Mouse (Mus musculus) neural tube, embryonic 11.5 days (tissue): ENCODE results near the gene Ifnar2. TPM values are rescaled to one million over a fixed set of nuclear protein-coding genes. Genes with fewer than 3 reads are reported as not detected.

Source experiments
- ATAC-seq: fragments of 200-750 bp; cut with Nextera tagmentation; 2 replicates; pipeline ENCODE4 v1.8.0; 2017; ENCODE audit warnings: moderate number of reproducible peaks, mild to moderate bottlenecking, moderate TSS enrichment, moderate library complexity; ENCODE audit not compliant: insufficient read depth, low FRiP score, low TSS enrichment
- DNase-seq: peaks from one replicate; pipeline ENCODE4 v3.0.0-alpha.2; 2015; ENCODE audit warnings: low spot score
- H3K27ac ChIP-seq: fragments of 300-500 bp; sonication (generic); 2 replicates; pipeline ENCODE4 v1.5.1; 2014; ENCODE audit warnings: low read depth, mild to moderate bottlenecking, low read length
- H3K27me3 ChIP-seq: fragments of 300-500 bp; sonication (generic); 2 replicates; pipeline ENCODE4 v1.6.1; 2014; ENCODE audit warnings: mild to moderate bottlenecking, low read length, mixed read lengths; ENCODE audit not compliant: control insufficient read depth, insufficient read depth
- H3K36me3 ChIP-seq: fragments of 300-500 bp; sonication (generic); 2 replicates; pipeline ENCODE4 v1.6.1; 2014; ENCODE audit warnings: mild to moderate bottlenecking, low read length, moderate library complexity, mixed read lengths; ENCODE audit not compliant: control insufficient read depth, insufficient read depth
- H3K4me1 ChIP-seq: fragments of 300-500 bp; sonication (generic); 2 replicates; pipeline ENCODE4 v1.6.1; 2014; ENCODE audit warnings: low read length, mixed read lengths; ENCODE audit not compliant: control insufficient read depth, insufficient read depth
- H3K4me2 ChIP-seq: fragments of 300-500 bp; sonication (generic); 2 replicates; pipeline ENCODE4 v1.6.1; 2014; ENCODE audit warnings: low read depth, mild to moderate bottlenecking, moderate library complexity
- H3K4me3 ChIP-seq: fragments of 300-500 bp; sonication (generic); 2 replicates; pipeline ENCODE4 v1.5.1; 2014; ENCODE audit warnings: low read depth, low read length
- H3K9ac ChIP-seq: fragments of 300-500 bp; sonication (generic); 2 replicates; pipeline ENCODE4 v1.6.1; 2014; ENCODE audit warnings: mild to moderate bottlenecking, low read length
- H3K9me3 ChIP-seq: fragments of 300-500 bp; sonication (generic); 2 replicates; pipeline ENCODE4 v1.6.1; 2016; ENCODE audit warnings: low read length; ENCODE audit not compliant: control insufficient read depth
- WGBS: fragments of 180-500 bp; shearing (Covaris S2); extraction: QIAGEN DNeasy Blood & Tissue Kit; methylation state at CpG from one replicate; pipeline ENCODE4 v1.1.7; 2014; 5-methylcytosine and 5-hydroxymethylcytosine counted together
- polyA plus RNA-seq: library from polyadenylated mRNA; unstranded; fragments of >200 nt; fragmentation: Nextera tagmentation; extraction: Ambion mirVana; gene quantifications from 2 replicates; pipeline ENCODE4 v1.2.1, GENCODE M21; 2014

Gene Ifnar2
- polyA plus RNA-seq, 1 experiment from 2014 or later, result 30.0 TPM

GRCm38 (mm10) chr16:91403784-91404183, 31.2 kb downstream of the Ifnar2 start:
- Histone ChIP-seq H3K36me3 (peaks cover 3% of the 10 kb centered on the region; the same call in 1 of the 2 replicates), H3K27ac (no peak overlapping the region), H3K4me1 (no peaks in the 10 kb centered on the region), H3K4me3 (no peak overlapping the region), H3K4me2 (no peak overlapping the region), H3K27me3 (no peaks in the 10 kb centered on the region), H3K9ac (no peak overlapping the region), H3K9me3 (no peaks in the 10 kb centered on the region)
- ATAC-seq (no peak), DNase-seq (no peak)
- 79% methylated on average over 9 of the region's 9 CpGs for WGBS

GRCm38 (mm10) chr16:91404187-91404586, 31.6 kb downstream of the Ifnar2 start:
- ATAC-seq (no peak), DNase-seq (no peak)
- H3K4me3 ChIP-seq, result no peak overlapping the region
- no peak overlapping the region for H3K9ac ChIP-seq
- no peaks in the 10 kb centered on the region for H3K9me3 ChIP-seq
- H3K27me3 ChIP-seq, result no peaks in the 10 kb centered on the region
- WGBS, result 93% methylated on average over 8 of the region's 8 CpGs
- H3K4me1 ChIP-seq, result no peaks in the 10 kb centered on the region
- no peak overlapping the region for H3K4me2 ChIP-seq
- no peak overlapping the region for H3K27ac ChIP-seq
- H3K36me3 ChIP-seq, result peaks cover 3% of the 10 kb centered on the region; the same call in 1 of the 2 replicates

GRCm38 (mm10) chr16:91404828-91405577, 32.4 kb downstream of the Ifnar2 start:
- Histone ChIP-seq H3K4me1 (no peaks in the 10 kb centered on the region), H3K27ac (no peak overlapping the region), H3K36me3 (peaks cover 3% of the 10 kb centered on the region; the same call in 1 of the 2 replicates), H3K27me3 (no peaks in the 10 kb centered on the region), H3K4me3 (no peak overlapping the region), H3K4me2 (no peak overlapping the region), H3K9ac (no peak overlapping the region), H3K9me3 (no peaks in the 10 kb centered on the region)
- ATAC-seq (no peak), DNase-seq (no peak)
- WGBS, result 70% methylated on average over 10 of the region's 10 CpGs

GRCm38 (mm10) chr16:91405640-91406584, 33.3 kb downstream of the Ifnar2 start, which contains the start of gene Il10rb:
Il10rb (plus strand) TSS chr16:91406164.
- no peak within 1 kb of the TSS for H3K27ac ChIP-seq

GRCm38 (mm10) chr16:91406585-91407220, 34.1 kb downstream of the Ifnar2 start:
- Histone ChIP-seq H3K27me3 (no peaks in the 10 kb centered on the region), H3K4me2 (peak overlapping the region; percentile 100), H3K27ac (no peak overlapping the region), H3K4me1 (no peaks in the 10 kb centered on the region), H3K9me3 (no peaks in the 10 kb centered on the region), H3K9ac (peak overlapping the region; percentile 70), H3K36me3 (peaks cover 3% of the 10 kb centered on the region; the same call in 1 of the 2 replicates), H3K4me3 (peak overlapping the region; percentile 59)
- WGBS, result 1% methylated on average over 13 of the region's 13 CpGs
- ATAC-seq (no peak), DNase-seq (peak; percentile 46)

More at GRCm38 (mm10) chr16:91405640-91406584, 33.3 kb downstream of the Ifnar2 start, which contains the start of gene Il10rb:
- peak within 1 kb of the TSS; percentile 100 for H3K4me2 ChIP-seq
- peak within 1 kb of the TSS; percentile 70 for H3K9ac ChIP-seq
- 8% methylated on average over 47 of the region's 51 CpGs for WGBS
- H3K27me3 ChIP-seq, result no peaks in the 10 kb centered on the region
- peak; percentile 58 for DNase-seq
- no peaks in the 10 kb centered on the region for H3K4me1 ChIP-seq
- H3K9me3 ChIP-seq, result no peaks in the 10 kb centered on the region
- peak; percentile 58; the same call in 1 of the 2 replicates for ATAC-seq
- H3K36me3 ChIP-seq, result peaks cover 3% of the 10 kb centered on the region; the same call in 1 of the 2 replicates
- H3K4me3 ChIP-seq, result peak within 1 kb of the TSS; percentile 59

GRCm38 (mm10) chr16:91413102-91413844, 40.7 kb downstream of the Ifnar2 start:
- DNase-seq (no peak), ATAC-seq (no peak)
- 53% methylated on average over 12 of the region's 12 CpGs for WGBS
- Histone ChIP-seq H3K4me2 (no peak overlapping the region), H3K9me3 (no peaks in the 10 kb centered on the region), H3K9ac (no peak overlapping the region), H3K4me3 (no peak overlapping the region), H3K27me3 (no peaks in the 10 kb centered on the region), H3K4me1 (no peaks in the 10 kb centered on the region), H3K27ac (no peak overlapping the region), H3K36me3 (no peaks in the 10 kb centered on the region)

- H3K9ac ChIP-seq, result no peak overlapping the region
- no peaks in the 10 kb centered on the region for H3K4me1 ChIP-seq
- H3K9me3 ChIP-seq, result no peaks in the 10 kb centered on the region
- H3K4me2 ChIP-seq, result no peak overlapping the region
- ATAC-seq (no peak), DNase-seq (no peak)
- no peak overlapping the region for H3K4me3 ChIP-seq
- no peak overlapping the region for H3K27ac ChIP-seq
- WGBS, result 88% methylated on average over 9 of the region's 9 CpGs
- H3K27me3 ChIP-seq, result no peaks in the 10 kb centered on the region
- H3K36me3 ChIP-seq, result no peaks in the 10 kb centered on the region
These were observed 43.0 kb downstream of the Ifnar2 start for GRCm38 (mm10) chr16:91415391-91416189.
